Mouse (Mus musculus): ENCODE results near the gene Tub. TPM values are rescaled to one million over a fixed set of nuclear protein-coding genes. Genes with fewer than 3 reads are reported as not detected.
A peak's percentile ranks its signal among the peaks of the same experiment; 100 is the strongest.

Gene Tub
- polyA plus RNA-seq, 1 experiment from 2014 or later, result 0.29 TPM

DNA sequence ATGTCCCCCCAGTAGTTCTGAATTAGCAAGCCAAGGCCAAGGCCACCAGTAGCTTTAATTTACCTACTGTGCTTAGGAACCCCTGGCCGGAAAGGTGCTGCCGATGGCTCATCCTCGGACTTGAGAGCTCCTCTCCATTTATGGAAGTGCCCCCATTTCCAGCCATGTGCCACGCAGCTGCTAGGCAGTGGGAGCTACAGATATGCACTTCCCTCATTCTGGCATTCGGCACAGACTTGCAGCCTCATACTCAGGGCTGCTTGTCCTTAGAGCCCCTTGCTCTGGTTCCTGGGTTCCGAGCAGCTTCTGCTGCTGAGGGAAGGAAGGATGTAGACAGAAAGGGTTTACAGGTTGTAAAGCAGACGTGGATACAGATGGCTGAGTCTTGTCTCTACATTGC lies 64.7 kb downstream of the Tub start:
- 74% methylated on average over 7 of the region's 7 CpGs for WGBS
- no peak overlapping the region for H3K4me3 ChIP-seq (ENCODE audit: low read depth, low read length)
- H3K9ac ChIP-seq (ENCODE audit: low read depth, low read length), result no peak overlapping the region
- H3K27me3 ChIP-seq (replicated peaks; ENCODE audit: control insufficient read depth, insufficient read depth, low read length), result peaks cover 33% of the 10 kb centered on the region
- no peaks in the 10 kb centered on the region for H3K4me1 ChIP-seq (replicated peaks; ENCODE audit: control insufficient read depth, insufficient read depth, low read length)
- H3K36me3 ChIP-seq (ENCODE audit: control insufficient read depth, insufficient read depth, low read length), result no peaks in the 10 kb centered on the region
- H3K27ac ChIP-seq (ENCODE audit: low read depth, low read length), result no peak overlapping the region
- no peak overlapping the region for H3K4me2 ChIP-seq
- H3K9me3 ChIP-seq (ENCODE audit: control insufficient read depth, low read length), result no peaks in the 10 kb centered on the region
- ATAC-seq (replicated peaks; ENCODE audit: low FRiP score) (no peak), DNase-seq (ENCODE audit: low spot score) (no peak)

DNA sequence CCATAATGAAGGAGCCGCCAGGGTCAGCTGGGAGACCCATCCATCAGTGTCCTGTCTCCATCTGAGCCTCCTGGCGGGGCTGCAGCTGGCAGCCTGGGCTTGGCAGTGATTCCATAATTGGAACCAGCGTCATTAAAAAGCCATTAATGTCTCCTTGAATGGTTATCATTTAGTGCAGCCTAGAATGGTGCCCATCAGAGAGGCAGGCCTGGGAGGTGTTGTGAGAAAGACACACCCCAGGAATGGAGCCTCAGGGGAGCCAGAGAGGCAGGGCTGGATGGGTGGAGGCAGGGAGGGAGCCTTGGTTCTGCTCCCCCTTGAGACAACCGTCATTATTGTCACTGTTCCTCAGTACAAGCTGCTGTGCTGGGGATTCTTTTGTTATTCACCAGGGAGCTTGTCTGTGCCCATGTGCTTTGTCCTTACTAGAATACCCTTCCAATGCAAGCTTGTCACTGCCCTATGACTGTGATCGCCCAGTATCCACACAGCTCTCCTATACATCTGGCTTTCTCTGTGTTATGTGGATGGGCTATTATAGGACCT lies 66.3 kb downstream of the Tub start:
- Histone ChIP-seq H3K9me3 (ENCODE audit: control insufficient read depth, low read length) (no peaks in the 10 kb centered on the region), H3K27ac (ENCODE audit: low read depth, low read length) (no peak overlapping the region), H3K4me2 (no peak overlapping the region), H3K4me3 (ENCODE audit: low read depth, low read length) (no peak overlapping the region), H3K9ac (ENCODE audit: low read depth, low read length) (no peak overlapping the region), H3K36me3 (ENCODE audit: control insufficient read depth, insufficient read depth, low read length) (no peaks in the 10 kb centered on the region), H3K27me3 (replicated peaks; ENCODE audit: control insufficient read depth, insufficient read depth, low read length) (peaks cover 17% of the 10 kb centered on the region), H3K4me1 (replicated peaks; ENCODE audit: control insufficient read depth, insufficient read depth, low read length) (no peaks in the 10 kb centered on the region)
- no peak for ATAC-seq (replicated peaks; ENCODE audit: low FRiP score)
- 42% methylated on average over 5 of the region's 5 CpGs for WGBS
- no peak for DNase-seq (ENCODE audit: low spot score)

DNA sequence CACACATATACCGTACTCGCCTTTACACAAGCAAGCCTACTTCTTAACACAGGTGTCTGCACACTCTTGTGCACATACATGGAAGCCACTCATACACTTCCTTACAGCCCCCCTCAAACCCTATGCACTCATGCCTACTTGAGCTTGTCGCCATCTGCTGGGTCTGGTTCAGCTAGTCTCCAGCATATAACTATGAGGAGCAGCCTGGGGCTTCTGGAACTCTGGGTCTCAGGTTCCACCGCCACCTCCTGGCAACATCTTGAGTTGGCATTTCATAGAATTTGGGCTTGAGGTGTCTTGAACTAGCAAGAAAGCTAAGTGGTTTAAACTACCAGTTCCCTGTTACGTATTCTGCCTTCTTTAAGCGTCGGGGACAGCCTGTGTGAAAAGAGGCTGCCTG lies 69.1 kb downstream of the Tub start:
- Histone ChIP-seq H3K9ac (ENCODE audit: low read depth, low read length) (no peak overlapping the region), H3K4me2 (no peak overlapping the region), H3K36me3 (ENCODE audit: control insufficient read depth, insufficient read depth, low read length) (no peaks in the 10 kb centered on the region), H3K4me1 (replicated peaks; ENCODE audit: control insufficient read depth, insufficient read depth, low read length) (no peaks in the 10 kb centered on the region), H3K27ac (ENCODE audit: low read depth, low read length) (no peak overlapping the region), H3K4me3 (ENCODE audit: low read depth, low read length) (no peak overlapping the region), H3K27me3 (replicated peaks; ENCODE audit: control insufficient read depth, insufficient read depth, low read length) (no peaks in the 10 kb centered on the region), H3K9me3 (ENCODE audit: control insufficient read depth, low read length) (no peaks in the 10 kb centered on the region)
- ATAC-seq (replicated peaks; ENCODE audit: low FRiP score), result no peak
- DNase-seq (ENCODE audit: low spot score), result no peak
- 77% methylated on average over 7 of the region's 7 CpGs for WGBS

DNA sequence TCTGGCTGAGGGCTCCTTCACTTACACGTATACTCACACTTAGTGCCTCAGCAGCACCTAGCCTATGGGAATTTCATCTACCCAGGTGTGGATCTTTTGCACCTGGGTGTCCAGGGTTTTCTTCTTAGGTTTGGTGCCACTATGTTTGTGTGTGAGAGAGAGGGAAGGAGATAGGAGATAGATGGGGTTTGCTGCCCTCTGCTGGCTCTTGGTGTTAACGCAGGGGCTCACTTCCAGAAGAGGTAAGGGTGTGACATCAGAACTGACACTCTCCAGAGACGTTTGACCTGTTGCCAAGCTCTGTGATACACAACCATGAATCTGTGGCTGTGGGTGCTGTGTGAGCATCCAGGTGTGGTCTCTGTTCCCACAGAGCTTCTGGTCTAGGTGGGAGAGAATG lies 71.3 kb downstream of the Tub start:
- no peak overlapping the region for H3K4me2 ChIP-seq
- no peaks in the 10 kb centered on the region for H3K36me3 ChIP-seq (ENCODE audit: control insufficient read depth, insufficient read depth, low read length)
- H3K4me1 ChIP-seq (replicated peaks; ENCODE audit: control insufficient read depth, insufficient read depth, low read length), result no peaks in the 10 kb centered on the region
- DNase-seq (ENCODE audit: low spot score), result peak; percentile 45
- no peak overlapping the region for H3K4me3 ChIP-seq (ENCODE audit: low read depth, low read length)
- no peak overlapping the region for H3K9ac ChIP-seq (ENCODE audit: low read depth, low read length)
- H3K9me3 ChIP-seq (ENCODE audit: control insufficient read depth, low read length), result no peaks in the 10 kb centered on the region
- H3K27me3 ChIP-seq (replicated peaks; ENCODE audit: control insufficient read depth, insufficient read depth, low read length), result no peaks in the 10 kb centered on the region
- no peak overlapping the region for H3K27ac ChIP-seq (ENCODE audit: low read depth, low read length)
- ATAC-seq (replicated peaks; ENCODE audit: low FRiP score), result peak; percentile 27; the same call in 1 of the 2 replicates
- 12% methylated on average over 3 of the region's 3 CpGs for WGBS

DNA sequence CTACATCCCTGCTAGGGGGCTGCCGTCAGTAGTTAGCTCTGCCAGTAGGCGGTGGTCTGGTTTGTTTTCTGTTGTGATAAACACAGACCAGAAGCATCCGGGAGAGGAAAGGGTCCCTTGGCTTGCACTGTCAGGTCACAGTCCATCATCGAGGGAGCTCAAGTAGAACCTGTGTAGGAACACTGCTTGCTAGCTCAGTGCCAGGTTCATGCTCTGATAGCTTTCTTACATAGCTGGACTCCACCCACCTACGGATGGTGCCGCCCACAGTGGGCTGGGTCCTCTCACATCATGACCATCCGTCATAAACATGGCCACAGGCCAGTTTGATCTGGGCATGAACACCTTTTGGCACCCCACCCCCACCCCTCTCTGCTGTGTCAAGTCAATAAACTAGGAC lies 75.6 kb downstream of the Tub start:
- Histone ChIP-seq H3K4me1 (replicated peaks; ENCODE audit: control insufficient read depth, insufficient read depth, low read length) (no peaks in the 10 kb centered on the region), H3K9me3 (ENCODE audit: control insufficient read depth, low read length) (no peaks in the 10 kb centered on the region), H3K27ac (ENCODE audit: low read depth, low read length) (no peak overlapping the region), H3K27me3 (replicated peaks; ENCODE audit: control insufficient read depth, insufficient read depth, low read length) (no peaks in the 10 kb centered on the region), H3K9ac (ENCODE audit: low read depth, low read length) (no peak overlapping the region), H3K4me2 (no peak overlapping the region), H3K36me3 (ENCODE audit: control insufficient read depth, insufficient read depth, low read length) (no peaks in the 10 kb centered on the region), H3K4me3 (ENCODE audit: low read depth, low read length) (no peak overlapping the region)
- no peak for ATAC-seq (replicated peaks; ENCODE audit: low FRiP score)
- WGBS, result 67% methylated on average over 7 of the region's 7 CpGs
- no peak for DNase-seq (ENCODE audit: low spot score)

DNA sequence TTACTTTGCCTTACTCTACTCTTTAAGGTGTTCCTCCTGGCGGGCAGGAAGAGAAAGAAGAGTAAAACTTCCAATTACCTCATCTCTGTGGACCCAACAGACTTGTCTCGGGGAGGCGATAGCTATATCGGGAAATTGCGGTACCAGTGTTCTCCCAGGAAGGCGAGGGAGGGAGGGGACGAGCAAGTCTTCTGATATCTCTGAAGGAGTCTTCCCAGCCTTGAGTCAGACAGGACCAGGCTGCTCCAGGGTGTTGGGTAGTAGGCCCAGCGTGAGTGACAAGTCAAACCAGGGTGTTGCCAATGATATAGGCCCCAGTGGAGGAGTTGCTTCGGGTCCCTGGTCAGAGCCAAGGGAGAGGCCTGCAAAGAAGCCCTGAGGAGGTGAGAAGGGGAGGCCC lies 76.8 kb downstream of the Tub start:
- Histone ChIP-seq H3K4me1 (replicated peaks; ENCODE audit: control insufficient read depth, insufficient read depth, low read length) (no peaks in the 10 kb centered on the region), H3K27ac (ENCODE audit: low read depth, low read length) (no peak overlapping the region)
- 81% methylated on average over 9 of the region's 9 CpGs for WGBS

DNA sequence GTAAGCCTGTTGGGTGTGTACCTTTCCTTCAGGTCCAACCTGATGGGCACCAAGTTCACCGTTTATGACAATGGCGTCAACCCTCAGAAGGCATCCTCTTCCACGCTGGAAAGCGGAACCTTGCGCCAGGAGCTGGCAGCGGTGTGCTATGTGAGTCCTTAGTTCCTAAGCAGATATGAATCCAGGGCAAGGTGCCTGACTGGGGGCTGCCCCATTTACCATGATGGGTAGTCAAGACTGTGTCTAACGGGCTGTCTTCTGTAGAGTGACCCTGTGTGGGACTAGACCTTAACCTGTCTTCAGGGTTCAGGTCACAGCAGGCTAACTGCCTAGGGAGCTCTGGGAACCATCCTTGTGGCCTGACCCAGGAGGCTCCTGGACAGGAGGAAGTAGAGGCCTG lies 77.6 kb downstream of the Tub start:
- no peak overlapping the region for H3K9ac ChIP-seq (ENCODE audit: low read depth, low read length)
- H3K36me3 ChIP-seq (ENCODE audit: control insufficient read depth, insufficient read depth, low read length), result no peaks in the 10 kb centered on the region
- no peaks in the 10 kb centered on the region for H3K27me3 ChIP-seq (replicated peaks; ENCODE audit: control insufficient read depth, insufficient read depth, low read length)
- ATAC-seq (replicated peaks; ENCODE audit: low FRiP score) (no peak), DNase-seq (ENCODE audit: low spot score) (no peak)
- no peaks in the 10 kb centered on the region for H3K9me3 ChIP-seq (ENCODE audit: control insufficient read depth, low read length)
- no peak overlapping the region for H3K4me2 ChIP-seq
- 91% methylated on average over 7 of the region's 7 CpGs for WGBS
- no peaks in the 10 kb centered on the region for H3K4me1 ChIP-seq (replicated peaks; ENCODE audit: control insufficient read depth, insufficient read depth, low read length)
- no peak overlapping the region for H3K27ac ChIP-seq (ENCODE audit: low read depth, low read length)
- no peak overlapping the region for H3K4me3 ChIP-seq (ENCODE audit: low read depth, low read length)

More for the DNA sequence above, 76.8 kb downstream of the Tub start:
- H3K9me3 ChIP-seq (ENCODE audit: control insufficient read depth, low read length), result no peaks in the 10 kb centered on the region
- H3K9ac ChIP-seq (ENCODE audit: low read depth, low read length), result no peak overlapping the region
- H3K27me3 ChIP-seq (replicated peaks; ENCODE audit: control insufficient read depth, insufficient read depth, low read length), result no peaks in the 10 kb centered on the region
- H3K4me3 ChIP-seq (ENCODE audit: low read depth, low read length), result no peak overlapping the region
- H3K36me3 ChIP-seq (ENCODE audit: control insufficient read depth, insufficient read depth, low read length), result no peaks in the 10 kb centered on the region
- DNase-seq (ENCODE audit: low spot score) (no peak), ATAC-seq (replicated peaks; ENCODE audit: low FRiP score) (no peak)
- H3K4me2 ChIP-seq, result no peak overlapping the region

DNA sequence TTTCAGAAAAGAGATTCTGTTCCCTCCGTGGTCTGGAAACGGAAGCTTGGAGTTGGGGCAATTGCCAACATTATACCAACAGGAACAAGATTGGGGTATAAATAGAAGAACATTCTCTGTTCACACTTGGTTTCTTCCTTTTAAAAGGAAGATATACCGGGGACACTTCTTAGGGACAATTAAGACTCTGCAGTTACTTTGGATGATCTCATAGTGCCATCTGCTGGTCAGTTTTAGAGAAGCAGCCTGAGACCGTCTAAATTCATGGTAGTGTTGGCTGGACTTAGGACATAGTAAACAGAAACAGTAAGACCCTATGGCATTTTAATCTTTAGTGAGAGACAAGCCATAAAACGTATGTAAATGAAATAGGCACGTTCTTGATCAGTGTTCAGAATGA lies 78.1 kb downstream of the Tub start:
- Histone ChIP-seq H3K27me3 (replicated peaks; ENCODE audit: control insufficient read depth, insufficient read depth, low read length) (no peaks in the 10 kb centered on the region), H3K36me3 (ENCODE audit: control insufficient read depth, insufficient read depth, low read length) (no peaks in the 10 kb centered on the region), H3K4me3 (ENCODE audit: low read depth, low read length) (no peak overlapping the region), H3K4me2 (no peak overlapping the region), H3K9me3 (ENCODE audit: control insufficient read depth, low read length) (no peaks in the 10 kb centered on the region), H3K9ac (ENCODE audit: low read depth, low read length) (no peak overlapping the region), H3K4me1 (replicated peaks; ENCODE audit: control insufficient read depth, insufficient read depth, low read length) (no peaks in the 10 kb centered on the region), H3K27ac (ENCODE audit: low read depth, low read length) (no peak overlapping the region)
- WGBS, result 30% methylated on average over 6 of the region's 6 CpGs
- DNase-seq (ENCODE audit: low spot score), result no peak
- ATAC-seq (replicated peaks; ENCODE audit: low FRiP score), result no peak

DNA sequence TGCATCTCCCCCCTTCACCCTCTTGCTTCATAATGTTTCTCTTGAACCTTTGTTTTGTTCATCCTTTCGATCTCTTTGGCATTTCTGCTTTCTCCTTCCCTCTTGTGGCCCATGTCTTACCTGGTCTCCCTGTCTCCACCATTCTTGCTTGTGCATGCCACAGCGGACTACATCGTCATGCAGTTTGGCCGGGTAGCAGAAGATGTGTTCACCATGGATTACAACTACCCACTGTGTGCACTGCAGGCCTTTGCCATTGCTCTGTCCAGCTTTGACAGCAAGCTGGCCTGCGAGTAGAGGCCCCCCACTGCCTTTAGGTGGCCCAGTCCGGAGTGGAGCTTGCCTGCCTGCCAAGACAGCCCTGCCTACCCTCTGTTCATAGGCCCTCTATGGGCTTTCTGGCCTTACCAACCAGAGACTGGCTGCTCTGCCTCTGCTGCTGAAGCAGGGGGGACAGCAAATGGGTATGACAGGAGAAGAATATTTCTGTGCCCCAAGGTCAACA lies 79.9 kb downstream of the Tub start:
- Histone ChIP-seq H3K4me2 (no peak overlapping the region), H3K9me3 (ENCODE audit: control insufficient read depth, low read length) (no peaks in the 10 kb centered on the region), H3K36me3 (ENCODE audit: control insufficient read depth, insufficient read depth, low read length) (no peaks in the 10 kb centered on the region), H3K4me3 (ENCODE audit: low read depth, low read length) (no peak overlapping the region), H3K27ac (ENCODE audit: low read depth, low read length) (no peak overlapping the region), H3K27me3 (replicated peaks; ENCODE audit: control insufficient read depth, insufficient read depth, low read length) (no peaks in the 10 kb centered on the region), H3K4me1 (replicated peaks; ENCODE audit: control insufficient read depth, insufficient read depth, low read length) (no peaks in the 10 kb centered on the region), H3K9ac (ENCODE audit: low read depth, low read length) (no peak overlapping the region)
- DNase-seq (ENCODE audit: low spot score) (no peak), ATAC-seq (replicated peaks; ENCODE audit: low FRiP score) (no peak)
- 81% methylated on average over 6 of the region's 6 CpGs for WGBS

All from liver, embryonic 11.5 days (tissue).